Mouse (Mus musculus) G1E (cell line): Measurements from ENCODE around the gene Kctd6.

Experiments used
- CTCF ChIP-seq: IDR thresholded peaks from 2 replicates; pipeline ENCODE4 v1.5.1; 2012; ENCODE audit warnings: low read depth, low read length, inconsistent platforms, mixed read lengths
- GATA1 ChIP-seq: IDR thresholded peaks from 2 replicates; pipeline ENCODE4 v1.6.1; 2012; ENCODE audit warnings: borderline replicate concordance, low read length, inconsistent platforms, mixed read lengths
- GATA2 ChIP-seq: IDR thresholded peaks from 2 replicates; pipeline ENCODE4 v1.6.1; 2012; ENCODE audit warnings: low read depth, low read length, inconsistent platforms, borderline replicate concordance

DNA sequence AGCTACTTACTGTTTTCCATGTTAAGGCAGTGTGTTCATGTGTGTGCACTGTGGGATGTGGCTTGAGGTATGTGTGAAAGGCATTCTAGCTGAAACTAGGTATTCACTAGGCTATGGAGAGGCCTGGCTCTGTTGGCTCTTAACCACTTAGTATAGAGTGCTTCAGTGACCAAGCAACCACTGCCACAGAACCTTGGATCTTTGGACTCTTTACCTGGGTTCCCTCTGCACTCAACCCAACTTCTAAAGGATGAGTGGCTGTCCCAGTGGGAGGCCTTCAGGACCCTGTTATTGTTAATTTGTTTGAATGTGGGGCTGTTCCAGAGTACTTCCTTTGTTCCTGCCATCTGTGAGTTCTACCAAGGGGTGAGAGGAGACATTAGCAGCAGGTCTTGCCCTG is 27.9 kb downstream of the Kctd6 start:
- no peak for TF ChIP-seq CTCF
- TF ChIP-seq GATA1, result no peak
- no peak for TF ChIP-seq GATA2
